Mouse (Mus musculus): ENCODE results near the gene Zfp622. TPM values are rescaled to one million over a fixed set of nuclear protein-coding genes. Genes with fewer than 3 reads are reported as not detected.

Gene Zfp622
- polyA plus RNA-seq, 1 experiment: 30.6 TPM

DNA sequence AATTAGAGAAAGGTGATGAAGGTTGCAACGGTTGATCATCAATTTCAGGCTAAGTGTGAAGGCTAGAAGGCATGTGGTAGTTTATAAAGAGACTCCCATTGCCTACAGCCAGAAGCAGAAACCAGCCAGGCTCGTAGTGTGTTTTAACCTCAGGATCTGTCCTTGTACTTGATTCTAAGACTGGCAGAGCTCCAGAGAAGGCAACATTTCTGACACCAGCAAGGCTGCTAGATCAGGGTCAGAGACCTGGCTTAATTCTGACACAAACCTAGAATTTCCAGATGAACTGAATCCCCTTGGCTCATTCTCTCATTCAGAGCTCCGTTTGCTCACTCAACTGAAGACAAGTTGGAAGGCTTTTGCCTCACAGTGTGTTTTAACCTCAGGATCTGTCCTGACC, 24.5 kb downstream of the Zfp622 start:
- Histone ChIP-seq H3K36me3 (replicated peaks; ENCODE audit: low read length) (no peaks in the 10 kb centered on the region), H3K4me3 (replicated peaks) (no peak overlapping the region), H3K9me3 (no peaks in the 10 kb centered on the region), H3K4me1 (no peaks in the 10 kb centered on the region), H3K27me3 (replicated peaks) (peaks cover 4% of the 10 kb centered on the region)
- no peak for TF ChIP-seq FLI1 (IDR thresholded peaks at IDR 0.05; ENCODE audit: low read length)
- no peak for TF ChIP-seq GATA1 (IDR thresholded peaks at IDR 0.05; ENCODE audit: borderline replicate concordance, low read length)

DNA sequence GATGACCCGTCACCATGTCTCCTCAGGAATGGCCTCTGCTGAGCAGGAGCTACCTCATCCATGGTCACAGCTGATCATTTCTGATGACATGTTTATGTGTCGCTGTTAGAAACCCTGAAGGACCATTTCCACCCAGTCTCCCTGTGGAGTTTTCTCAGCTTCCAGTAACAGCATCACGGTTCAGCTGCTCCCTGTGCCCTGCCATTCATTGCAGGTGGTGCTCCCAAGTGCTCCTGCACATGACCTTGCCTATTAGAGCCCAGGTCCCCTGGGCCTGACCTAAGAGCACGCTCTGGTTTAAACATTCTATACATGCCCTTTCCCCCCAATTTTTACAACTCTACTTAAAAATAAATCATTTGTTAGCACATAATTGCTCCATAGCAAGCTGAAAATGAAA, 28.7 kb downstream of the Zfp622 start:
- TF ChIP-seq GATA1 (IDR thresholded peaks at IDR 0.05; ENCODE audit: borderline replicate concordance, low read length): no peak
- TF ChIP-seq FLI1 (IDR thresholded peaks at IDR 0.05; ENCODE audit: low read length): no peak

DNA sequence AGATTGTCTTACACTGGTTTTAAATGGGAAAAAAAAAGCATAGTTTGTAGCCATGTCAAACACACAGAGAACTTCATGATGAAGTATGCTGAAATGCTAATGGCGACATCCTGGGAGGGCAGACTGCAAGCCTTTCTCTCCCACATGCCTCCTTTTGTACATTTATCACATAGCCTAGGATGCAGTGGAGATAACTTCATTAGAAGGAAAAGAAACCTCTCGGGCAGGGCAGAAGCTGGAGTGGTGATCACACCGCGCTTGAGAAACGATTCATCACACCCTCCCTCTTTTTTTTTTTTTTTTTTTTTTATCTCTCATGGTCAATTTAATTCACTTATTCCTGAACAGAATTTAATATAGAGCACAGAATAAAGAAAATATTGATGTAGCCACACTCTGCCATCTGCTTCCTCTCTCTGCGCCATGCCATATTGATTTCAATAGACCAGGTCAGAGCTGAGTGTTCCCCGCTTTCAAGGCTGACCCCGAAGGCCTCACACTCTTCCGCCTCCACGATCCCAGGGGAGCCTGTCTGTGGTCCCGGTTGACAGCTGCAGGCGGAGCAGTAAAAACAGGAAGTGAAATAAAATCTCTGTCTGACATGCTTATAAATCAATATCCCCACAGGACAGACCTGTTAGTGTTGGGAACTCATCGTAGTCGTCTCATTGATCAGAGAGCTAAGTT, 32.0 kb downstream of the Zfp622 start:
- Histone ChIP-seq H3K27me3 (replicated peaks) (peaks cover 2% of the 10 kb centered on the region), H3K4me3 (replicated peaks) (no peak overlapping the region), H3K36me3 (replicated peaks; ENCODE audit: low read length) (no peaks in the 10 kb centered on the region), H3K4me1 (no peaks in the 10 kb centered on the region), H3K9me3 (no peaks in the 10 kb centered on the region)
- no peak for TF ChIP-seq GATA1 (IDR thresholded peaks at IDR 0.05; ENCODE audit: borderline replicate concordance, low read length)
- TF ChIP-seq FLI1 (IDR thresholded peaks at IDR 0.05; ENCODE audit: low read length): no peak

More for the DNA sequence above, 28.7 kb downstream of the Zfp622 start:
- Histone ChIP-seq H3K9me3 (no peaks in the 10 kb centered on the region), H3K27me3 (replicated peaks) (peaks cover 2% of the 10 kb centered on the region), H3K4me3 (replicated peaks) (no peak overlapping the region), H3K4me1 (no peaks in the 10 kb centered on the region), H3K36me3 (replicated peaks; ENCODE audit: low read length) (no peaks in the 10 kb centered on the region)

DNA sequence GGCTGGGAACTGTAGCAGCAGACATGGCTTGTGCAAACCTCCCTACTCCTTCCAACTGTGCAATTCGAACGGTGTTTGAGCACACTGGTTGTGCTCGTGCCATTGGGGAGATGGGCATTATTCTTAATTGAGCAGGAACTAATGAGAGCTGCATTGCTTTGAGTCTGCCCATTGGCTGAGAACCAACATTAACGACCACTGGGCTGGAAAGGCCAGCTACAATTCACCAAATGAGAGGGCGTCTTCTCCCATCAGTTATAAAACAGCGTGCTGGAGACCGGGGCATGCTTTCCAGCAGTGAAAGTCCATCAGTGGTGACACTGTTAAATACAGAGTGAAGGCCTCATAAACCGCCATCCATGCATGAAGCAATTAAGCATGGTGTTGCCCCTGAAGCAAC, 37.6 kb downstream of the Zfp622 start:
- Histone ChIP-seq H3K27me3 (replicated peaks) (no peaks in the 10 kb centered on the region), H3K36me3 (replicated peaks; ENCODE audit: low read length) (no peaks in the 10 kb centered on the region), H3K9me3 (no peaks in the 10 kb centered on the region), H3K4me1 (no peaks in the 10 kb centered on the region), H3K4me3 (replicated peaks) (no peak overlapping the region)
- no peak for TF ChIP-seq GATA1 (IDR thresholded peaks at IDR 0.05; ENCODE audit: borderline replicate concordance, low read length)
- no peak for TF ChIP-seq FLI1 (IDR thresholded peaks at IDR 0.05; ENCODE audit: low read length)

DNA sequence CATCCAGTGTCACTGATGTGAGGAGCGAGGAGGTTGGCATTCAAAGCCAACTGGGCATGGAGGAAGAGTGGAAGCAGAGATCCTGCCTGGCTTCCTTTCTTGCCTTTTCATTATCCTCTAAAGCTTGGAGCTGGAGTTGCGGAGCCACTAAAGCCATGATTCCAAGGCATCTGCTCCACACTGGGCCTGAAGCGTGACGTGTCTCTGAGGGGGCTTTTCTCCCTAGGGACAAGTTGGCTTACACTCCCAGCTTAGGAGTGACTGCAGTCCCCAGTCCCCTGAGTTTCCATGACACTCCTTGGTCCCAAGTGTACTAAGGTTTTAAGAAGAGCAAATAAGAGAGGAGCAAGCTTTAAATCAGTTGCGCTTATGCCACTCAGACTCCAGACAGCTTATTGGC, 38.5 kb downstream of the Zfp622 start:
- Histone ChIP-seq H3K4me3 (replicated peaks) (no peak overlapping the region), H3K36me3 (replicated peaks; ENCODE audit: low read length) (no peaks in the 10 kb centered on the region), H3K27me3 (replicated peaks) (no peaks in the 10 kb centered on the region), H3K9me3 (no peaks in the 10 kb centered on the region), H3K4me1 (no peaks in the 10 kb centered on the region)
- TF ChIP-seq FLI1 (IDR thresholded peaks at IDR 0.05; ENCODE audit: low read length): no peak
- TF ChIP-seq GATA1 (IDR thresholded peaks at IDR 0.05; ENCODE audit: borderline replicate concordance, low read length): no peak

DNA sequence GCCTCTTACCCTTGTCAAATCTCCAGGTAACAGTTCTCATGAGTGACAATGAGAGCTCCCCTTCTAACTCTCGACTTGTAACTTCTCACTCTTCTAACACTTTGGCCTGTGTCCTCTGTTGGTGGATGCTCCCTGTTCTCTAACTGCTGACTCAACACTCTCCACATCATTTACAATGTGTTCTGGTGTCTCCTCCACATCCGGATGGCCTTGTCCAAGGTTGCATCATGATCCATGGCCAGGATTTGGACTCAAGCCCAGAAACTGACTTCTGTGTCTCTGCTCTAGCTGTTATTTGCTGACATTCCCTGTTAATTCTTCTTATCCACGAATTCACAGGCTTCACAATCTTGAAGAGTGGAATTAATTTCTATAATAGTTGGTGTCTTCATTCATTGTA, 47.5 kb downstream of the Zfp622 start:
- no peaks in the 10 kb centered on the region for H3K36me3 ChIP-seq (replicated peaks; ENCODE audit: low read length)
- H3K4me3 ChIP-seq (replicated peaks): no peak overlapping the region
- H3K27me3 ChIP-seq (replicated peaks): no peaks in the 10 kb centered on the region
- no peaks in the 10 kb centered on the region for H3K9me3 ChIP-seq
- TF ChIP-seq GATA1 (IDR thresholded peaks at IDR 0.05; ENCODE audit: borderline replicate concordance, low read length) (no peak), FLI1 (IDR thresholded peaks at IDR 0.05; ENCODE audit: low read length) (no peak)
- H3K4me1 ChIP-seq: no peaks in the 10 kb centered on the region

DNA sequence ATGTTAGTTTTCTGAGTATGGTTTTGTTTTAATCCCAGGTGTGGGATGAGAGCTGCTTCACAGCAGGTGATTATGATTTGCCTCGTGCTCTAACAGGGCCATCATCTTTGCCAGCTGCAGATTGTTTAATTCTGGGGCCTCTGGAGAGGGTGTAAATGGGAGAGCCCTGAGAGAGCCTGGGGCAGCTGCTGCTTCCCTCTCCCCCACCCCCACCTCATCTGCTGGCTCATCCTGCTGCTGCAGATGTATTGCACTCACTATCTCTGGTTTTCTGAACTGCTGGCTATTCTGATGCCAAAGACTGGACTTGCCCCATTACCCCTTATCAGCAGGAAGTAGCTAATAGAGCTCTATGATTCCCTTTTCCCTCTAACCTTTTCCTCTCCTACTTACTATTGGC, 56.4 kb downstream of the Zfp622 start:
- Histone ChIP-seq H3K4me1 (no peaks in the 10 kb centered on the region), H3K36me3 (replicated peaks; ENCODE audit: low read length) (no peaks in the 10 kb centered on the region), H3K9me3 (no peaks in the 10 kb centered on the region), H3K4me3 (replicated peaks) (no peak overlapping the region), H3K27me3 (replicated peaks) (no peaks in the 10 kb centered on the region)
- TF ChIP-seq FLI1 (IDR thresholded peaks at IDR 0.05; ENCODE audit: low read length) (no peak), GATA1 (IDR thresholded peaks at IDR 0.05; ENCODE audit: borderline replicate concordance, low read length) (no peak)

DNA sequence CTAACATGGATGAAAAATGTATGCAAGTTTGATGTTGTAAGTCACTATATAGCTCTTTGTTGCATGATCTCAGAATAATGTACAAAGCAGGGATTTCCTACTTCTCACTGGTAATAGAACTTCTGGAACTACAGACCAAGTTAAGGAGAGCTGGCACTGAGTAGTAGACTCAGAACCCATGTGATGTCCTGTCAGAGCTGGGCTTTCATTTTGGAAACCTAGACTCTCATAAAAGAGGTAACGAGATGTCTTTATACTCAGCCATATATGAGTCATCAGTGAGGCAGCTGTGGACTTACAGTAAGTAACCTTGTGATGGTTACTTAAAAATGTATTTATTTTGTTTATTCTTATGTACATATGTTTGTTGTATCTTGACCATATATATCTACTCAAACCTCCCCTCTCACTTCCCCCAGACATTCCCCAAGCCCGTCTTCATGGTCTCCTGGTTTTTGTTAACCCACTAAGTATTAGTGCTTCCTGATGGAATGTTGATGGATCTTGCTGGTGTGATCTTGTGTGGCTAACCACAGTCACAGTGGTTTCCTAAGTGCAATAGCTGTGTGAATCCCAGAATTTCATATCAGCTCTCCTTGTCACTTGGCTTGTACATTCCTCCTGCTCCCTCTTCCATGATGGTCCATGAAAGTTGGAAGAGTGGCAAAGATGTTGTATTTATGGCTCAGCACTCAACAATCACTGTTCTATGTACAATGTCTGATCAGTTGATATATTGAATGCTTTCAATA, 57.2 kb downstream of the Zfp622 start:
- H3K36me3 ChIP-seq (replicated peaks; ENCODE audit: low read length): no peaks in the 10 kb centered on the region
- no peak overlapping the region for H3K4me3 ChIP-seq (replicated peaks)
- no peaks in the 10 kb centered on the region for H3K9me3 ChIP-seq
- TF ChIP-seq GATA1 (IDR thresholded peaks at IDR 0.05; ENCODE audit: borderline replicate concordance, low read length) (no peak), FLI1 (IDR thresholded peaks at IDR 0.05; ENCODE audit: low read length) (no peak)
- H3K27me3 ChIP-seq (replicated peaks): no peaks in the 10 kb centered on the region
- H3K4me1 ChIP-seq: no peaks in the 10 kb centered on the region

Other genes with a start within 250 kb of the Zfp622 start
- gene Retreg1, start 141.2 kb upstream of the Zfp622 start, polyA plus RNA-seq (2012; ENCODE audit: insufficient read depth, low replicate concordance): 1.4 TPM in 1 of 2 replicates, not detected in the other

Measured in megakaryocyte, embryonic 14.5 days (primary cell).